Mouse (Mus musculus): ENCODE data around the gene Anln. TPM values are rescaled to one million over a fixed set of nuclear protein-coding genes. Genes with fewer than 3 reads are reported as not detected.

Gene Anln
- polyA plus RNA-seq, 3 experiments from 2014 or later = 0.87 to 12.0 (median 1.3) TPM

GRCm38 (mm10) chr9:22402001-22402400 is 13.0 kb upstream of the Anln start:
- no peak for ATAC-seq

GRCm38 (mm10) chr9:22399021-22399420 is 10.0 kb upstream of the Anln start:
- no peak for ATAC-seq

DNA sequence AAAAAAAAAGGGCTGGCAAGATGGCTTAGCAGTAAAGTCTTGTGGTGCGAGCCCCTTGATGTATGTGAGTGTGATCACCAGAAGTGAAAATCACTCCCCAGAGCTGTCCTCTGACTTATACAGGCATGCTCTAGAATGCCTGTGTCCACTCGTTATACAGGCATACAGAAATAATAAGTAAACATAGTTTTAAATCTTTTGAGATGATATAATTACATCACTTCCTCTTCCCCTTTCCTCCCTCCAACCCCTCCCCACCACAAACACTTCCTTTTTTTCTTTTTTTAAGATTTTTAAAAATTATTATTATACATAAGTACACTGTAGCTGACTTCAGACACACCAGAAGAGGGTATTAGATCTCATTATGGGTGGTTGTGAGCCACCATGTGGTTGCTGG is 5.7 kb upstream of the Anln start:
- no peak for ATAC-seq

DNA sequence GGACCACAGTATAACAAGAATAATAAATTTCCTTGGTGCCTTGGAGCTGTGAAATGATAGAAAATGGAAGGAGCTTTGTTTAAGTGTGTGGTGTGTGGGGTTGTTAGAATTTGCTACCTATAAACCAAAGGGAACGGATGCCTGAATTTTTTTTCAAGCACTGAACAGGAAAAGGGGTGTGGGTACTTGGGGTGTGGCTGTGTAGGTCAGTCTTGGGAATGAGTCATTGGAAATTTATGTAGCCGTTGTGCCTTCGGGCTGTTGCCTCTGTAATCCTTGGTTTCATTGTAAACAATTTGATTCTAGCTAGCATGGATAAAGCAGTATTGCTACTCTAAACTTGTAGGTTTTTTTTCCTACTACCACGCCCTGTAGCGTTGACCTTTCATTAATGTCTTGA is 1.4 kb upstream of the Anln start:
- no peak for ATAC-seq

DNA sequence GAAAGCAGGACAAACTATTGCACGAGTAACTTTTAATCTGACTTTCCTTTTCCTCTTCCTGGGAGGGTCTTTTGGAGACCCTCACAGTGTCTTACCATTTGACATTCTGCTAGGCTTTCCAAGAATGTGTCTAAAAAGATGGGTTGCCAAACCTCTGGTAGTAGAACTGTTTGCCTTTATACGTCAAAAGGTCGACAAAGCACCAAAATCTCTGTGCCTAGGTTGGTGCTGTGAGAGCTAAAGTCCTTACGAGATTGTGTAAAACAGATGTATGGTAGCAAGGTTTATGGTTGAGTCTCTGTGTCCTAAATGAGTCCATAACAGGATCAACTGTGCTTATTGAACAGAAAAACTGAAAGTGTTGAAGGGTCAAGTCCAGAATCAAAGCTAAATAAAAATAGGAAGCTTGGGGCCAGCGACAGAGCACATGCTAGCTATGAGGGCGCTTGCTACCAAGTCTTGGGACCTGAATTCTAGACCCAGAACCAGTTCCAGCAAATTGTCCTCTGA is 803 bp upstream of the Anln start:
- no peak for ATAC-seq

DNA sequence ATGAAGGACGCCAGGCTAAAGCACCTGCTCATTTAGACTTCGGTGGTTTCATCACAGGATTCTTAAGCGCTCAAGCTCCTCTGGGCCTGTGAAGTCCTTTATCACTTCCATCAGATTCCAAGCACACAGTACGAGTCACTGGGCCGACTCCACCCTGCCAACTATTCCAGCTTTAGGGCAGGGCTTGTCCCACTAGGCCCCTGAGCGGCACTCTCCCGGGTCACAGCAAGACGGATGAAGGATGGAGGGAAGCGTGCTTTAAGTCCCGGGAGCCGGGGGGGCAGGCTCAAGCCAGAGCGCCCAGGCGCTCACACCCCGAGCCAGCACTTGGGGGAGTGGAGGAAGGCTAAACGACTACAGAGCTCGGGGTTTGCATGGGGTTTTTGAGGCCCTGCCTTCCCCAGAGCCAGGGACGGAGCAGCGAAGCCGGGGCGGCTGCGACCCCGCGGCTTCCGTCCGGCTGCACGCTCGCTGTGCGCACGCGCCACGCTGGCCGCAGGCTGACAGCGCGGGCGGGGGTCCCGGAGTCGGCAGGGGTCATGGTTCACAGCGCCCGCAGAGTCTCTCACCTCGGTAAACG is 497 bp downstream of the Anln start:
- peak; percentile 26 for ATAC-seq

GRCm38 (mm10) chr9:22387901-22388300 is 1.1 kb downstream of the Anln start:
- ATAC-seq = no peak

DNA sequence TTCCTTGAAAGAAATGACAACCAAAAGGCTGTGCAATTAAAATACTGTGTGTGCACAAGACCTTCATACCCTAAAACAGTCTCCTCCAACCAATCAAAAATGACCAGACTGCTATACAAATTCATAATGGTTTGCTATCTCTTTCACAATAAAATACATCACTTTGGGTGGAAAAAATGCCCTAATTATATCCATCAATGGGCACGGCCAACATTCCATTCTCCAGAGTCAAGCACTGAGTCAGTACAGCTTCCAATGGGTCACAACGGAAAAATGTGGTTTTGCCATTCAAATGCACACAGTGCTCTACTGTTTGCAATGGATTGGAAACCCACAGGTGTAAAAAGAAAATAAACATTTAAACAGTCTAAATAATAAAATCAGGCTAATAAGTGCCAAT is 3.1 kb downstream of the Anln start:
- ATAC-seq = no peak

- no peak for ATAC-seq
These were observed 12.9 kb downstream of the Anln start for GRCm38 (mm10) chr9:22376086-22376485.

DNA sequence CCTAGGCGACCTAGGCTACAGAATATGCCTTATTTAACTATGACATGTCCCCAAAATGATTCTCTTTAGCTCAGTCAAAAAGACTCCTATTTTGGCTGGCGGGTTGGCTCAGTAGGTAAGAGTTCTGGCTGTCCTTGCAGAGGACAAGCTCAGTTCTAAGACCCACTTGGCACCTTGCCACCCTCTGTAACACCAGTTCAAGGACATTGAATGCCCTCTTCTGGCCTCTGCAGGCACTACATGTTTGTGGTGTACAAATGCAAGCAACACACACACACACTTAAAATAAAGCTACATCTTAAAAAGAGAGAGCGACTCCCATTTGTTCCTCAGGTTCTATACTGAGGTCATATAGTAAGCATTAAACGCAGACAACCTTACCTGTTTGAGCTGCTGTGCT is 16.2 kb downstream of the Anln start:
- no peak for ATAC-seq

- ATAC-seq = no peak
These were observed 21.0 kb downstream of the Anln start for GRCm38 (mm10) chr9:22368030-22368429.

DNA sequence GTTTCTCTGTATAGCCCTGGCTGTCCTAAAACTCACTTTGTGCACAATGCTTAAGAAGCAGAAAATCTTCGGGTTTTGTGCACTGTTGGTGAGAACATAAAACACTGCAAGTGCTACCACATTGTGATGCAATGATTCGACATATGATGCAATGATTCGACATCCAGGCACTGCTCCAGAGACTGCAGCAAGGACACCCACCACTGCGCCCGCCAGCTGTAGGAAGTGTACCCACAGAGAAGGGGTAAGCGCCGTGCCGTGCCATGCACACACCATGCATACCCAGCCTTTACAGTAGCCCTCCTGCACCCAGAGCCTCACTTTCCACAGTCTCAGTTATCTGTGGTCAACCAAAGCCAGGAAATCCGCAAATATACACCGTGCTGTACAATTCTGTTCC is 22.4 kb downstream of the Anln start:
- ATAC-seq = no peak

GRCm38 (mm10) chr9:22366221-22366620 is 22.8 kb downstream of the Anln start:
- no peak for ATAC-seq

DNA sequence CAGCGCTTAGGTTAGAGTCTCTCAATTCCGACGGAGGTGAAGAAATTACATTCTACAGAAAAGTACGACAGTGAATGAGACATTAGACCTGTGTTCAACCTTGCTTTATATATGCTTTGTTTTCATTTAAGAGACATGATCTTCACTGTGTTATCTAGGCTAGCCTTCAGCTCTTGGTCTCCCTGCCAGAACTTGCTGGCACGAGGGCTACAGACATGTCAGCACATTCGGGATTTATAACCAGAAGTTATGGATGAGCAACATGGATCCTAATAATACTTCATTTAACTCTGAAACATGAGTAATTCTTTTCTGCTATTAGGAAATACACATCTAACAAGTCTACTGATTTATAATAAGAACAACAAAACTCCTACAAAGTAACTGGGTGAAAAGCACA is 28.1 kb downstream of the Anln start:
- no peak for ATAC-seq

DNA sequence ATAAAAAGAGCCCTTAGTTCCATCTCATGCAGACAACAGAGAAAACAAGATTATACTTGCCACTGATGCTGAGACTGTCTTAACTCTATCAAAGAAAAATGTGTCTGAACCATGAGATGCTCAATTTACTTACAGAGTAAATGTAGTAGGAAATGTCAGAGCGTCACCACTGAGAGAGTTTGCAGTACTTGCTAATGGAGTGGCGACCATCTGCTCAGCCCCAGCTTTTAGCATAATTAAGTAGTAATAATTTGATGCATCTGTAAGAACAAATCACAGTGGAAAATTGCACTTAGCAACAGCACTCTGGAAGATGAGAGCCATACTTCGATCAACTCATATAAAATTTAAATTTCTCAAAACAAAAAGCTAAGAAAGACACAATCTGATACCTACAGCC is 33.1 kb downstream of the Anln start:
- no peak for ATAC-seq

GRCm38 (mm10) chr9:22353901-22354300 is 35.1 kb downstream of the Anln start:
- no peak for ATAC-seq

GRCm38 (mm10) chr9:22353465-22353864 is 35.5 kb downstream of the Anln start:
- ATAC-seq = no peak

GRCm38 (mm10) chr9:22340331-22340730 is 48.7 kb downstream of the Anln start:
- no peak for ATAC-seq

GRCm38 (mm10) chr9:22337217-22337616 is 51.8 kb downstream of the Anln start:
- ATAC-seq = no peak

- ATAC-seq = peak; percentile 94
These were observed 61.3 kb downstream of the Anln start for GRCm38 (mm10) chr9:22327475-22328387.

DNA sequence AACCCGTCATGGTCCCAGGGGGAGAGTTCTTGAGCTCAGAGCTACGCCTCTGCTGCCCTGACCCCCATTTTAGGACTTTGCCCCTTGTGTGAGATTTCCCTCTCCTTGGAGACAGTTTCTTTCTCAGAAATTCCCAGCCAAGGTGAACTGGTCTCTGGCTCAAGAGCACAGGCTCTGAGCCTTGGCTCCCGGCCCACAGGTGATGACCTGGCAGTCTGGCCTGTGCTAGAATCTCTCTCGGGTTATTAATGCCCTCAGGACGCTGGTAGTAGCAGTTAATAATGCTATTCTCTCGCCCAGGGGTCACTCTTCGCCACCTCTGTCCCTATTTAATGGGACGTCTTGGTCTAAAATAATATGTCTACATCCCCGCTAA is 61.9 kb downstream of the Anln start:
- no peak for ATAC-seq

DNA sequence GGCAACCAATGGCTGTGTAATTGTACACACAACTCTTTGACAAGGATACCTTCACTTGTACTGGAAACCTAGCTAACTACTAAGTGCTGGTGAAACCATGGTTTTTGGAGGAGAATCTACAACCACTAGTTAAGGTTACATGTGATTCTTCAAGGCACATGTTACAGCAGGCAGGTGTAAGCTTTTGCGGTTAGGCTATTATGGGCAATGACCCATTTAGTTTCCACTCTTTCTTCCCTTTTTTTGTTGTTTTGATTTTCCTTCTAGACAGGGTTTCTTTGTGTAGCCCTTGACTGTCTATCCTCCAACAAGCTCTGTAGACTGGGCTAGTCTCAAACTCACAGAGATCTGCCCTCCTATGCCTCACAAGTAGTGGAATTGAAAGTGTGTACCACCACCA is 64.4 kb downstream of the Anln start:
- ATAC-seq = no peak

DNA sequence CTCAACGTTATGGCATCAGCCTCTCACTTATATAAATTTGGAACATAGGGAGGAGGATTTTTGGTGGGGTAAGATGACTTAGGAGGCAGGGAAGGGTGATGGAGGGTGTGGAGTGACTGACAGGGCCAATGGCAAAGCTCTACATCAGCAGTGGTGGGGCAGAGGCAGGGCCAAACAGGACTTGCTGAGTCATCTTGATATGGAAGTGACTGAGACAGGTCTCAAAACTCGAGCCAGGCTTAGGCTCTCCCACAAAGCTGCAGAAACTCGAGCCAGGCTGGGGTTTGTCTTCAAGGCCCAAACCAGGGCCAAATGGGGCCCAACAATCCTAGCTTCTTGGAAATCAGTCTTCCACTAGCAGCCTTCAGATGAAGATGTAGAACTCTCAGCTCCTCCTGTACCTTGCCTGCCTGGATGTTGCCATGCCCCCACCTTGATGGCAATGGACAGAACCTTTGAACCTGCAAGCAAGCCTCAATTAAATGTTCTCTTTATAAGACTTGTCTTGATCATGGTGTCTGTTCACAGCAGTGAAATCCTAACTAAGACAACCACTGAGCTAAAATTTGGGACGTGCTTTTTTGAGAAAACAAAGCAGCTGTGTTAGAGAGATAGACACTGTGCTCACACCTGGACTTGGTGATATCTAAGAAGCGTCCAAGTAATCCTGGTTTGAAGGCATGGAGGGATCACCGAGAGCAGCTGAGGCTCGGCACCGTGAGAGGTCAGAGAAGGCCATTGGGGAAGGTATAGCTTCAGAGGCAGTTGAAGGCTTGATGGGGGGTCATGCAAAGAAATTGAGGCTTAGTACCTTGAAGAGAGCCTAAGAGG is 66.4 kb downstream of the Anln start:
- no peak for ATAC-seq
